Mouse (Mus musculus): ENCODE results near the gene Sf3b2.
A peak's percentile ranks its signal among the peaks of the same experiment; 100 is the strongest.
"Not testable (repeated sequence)": the region's sequence is repeated elsewhere in the genome, so short reads cannot be mapped to it uniquely, and the experiment has no call there.

The Sf3b2 gene

GRCm38 (mm10) chr19:5272801-5273733 lies 22.2 kb downstream of the Sf3b2 start, which contains the start of gene Pacs1:
Gene Pacs1 (minus strand): TSS chr19:5273119.
- DNase-seq (ENCODE audit: low spot score), result peak; percentile 90

DNA sequence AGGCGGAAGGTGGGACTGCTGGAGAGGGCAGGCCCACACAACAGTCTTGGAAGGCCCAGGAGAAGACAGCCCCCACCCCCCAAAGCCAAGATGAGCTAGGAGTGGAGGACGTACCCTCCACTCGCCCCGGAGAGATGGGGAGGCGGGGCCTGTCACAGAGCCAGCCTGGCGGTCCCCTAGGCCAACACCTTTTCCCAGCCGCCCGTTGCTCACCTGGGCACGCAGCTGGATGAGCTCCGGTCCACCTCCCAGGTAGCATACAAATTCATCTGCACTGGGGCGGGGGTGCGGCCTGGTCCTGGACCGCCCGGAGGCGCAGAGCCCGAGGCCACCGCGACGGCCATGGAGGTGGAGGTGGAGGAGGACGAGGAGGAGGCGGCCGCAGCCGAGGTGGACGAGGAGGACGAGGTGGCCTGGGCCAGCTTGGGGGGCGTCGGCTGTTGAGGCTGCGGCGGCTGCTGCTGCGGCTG lies 22.9 kb downstream of the Sf3b2 start:
- DNase-seq (ENCODE audit: low spot score), result peak; percentile 70

GRCm38 (mm10) chr19:5271430-5271829 lies 23.8 kb downstream of the Sf3b2 start:
- no peak for DNase-seq (ENCODE audit: low spot score)

DNA sequence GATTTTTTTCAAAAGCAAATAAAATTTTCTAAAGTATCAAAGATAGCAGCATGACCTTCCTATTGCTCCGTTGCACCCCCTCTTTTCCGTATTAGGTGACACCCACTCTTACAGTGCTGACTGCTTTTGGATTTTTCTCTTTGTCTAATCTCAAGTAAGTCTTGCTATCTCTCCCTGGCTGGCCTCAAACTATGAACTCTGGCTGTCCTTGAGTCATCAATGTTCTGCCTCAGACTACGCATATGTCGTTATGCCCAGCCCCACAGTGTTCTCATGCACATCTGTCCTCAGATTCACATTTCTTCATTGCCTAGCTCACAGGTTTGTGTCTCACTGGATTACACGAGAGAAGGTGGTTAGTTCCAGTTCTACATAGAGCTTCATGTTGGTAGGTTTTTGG lies 25.9 kb downstream of the Sf3b2 start:
- DNase-seq (ENCODE audit: low spot score), result no peak

DNA sequence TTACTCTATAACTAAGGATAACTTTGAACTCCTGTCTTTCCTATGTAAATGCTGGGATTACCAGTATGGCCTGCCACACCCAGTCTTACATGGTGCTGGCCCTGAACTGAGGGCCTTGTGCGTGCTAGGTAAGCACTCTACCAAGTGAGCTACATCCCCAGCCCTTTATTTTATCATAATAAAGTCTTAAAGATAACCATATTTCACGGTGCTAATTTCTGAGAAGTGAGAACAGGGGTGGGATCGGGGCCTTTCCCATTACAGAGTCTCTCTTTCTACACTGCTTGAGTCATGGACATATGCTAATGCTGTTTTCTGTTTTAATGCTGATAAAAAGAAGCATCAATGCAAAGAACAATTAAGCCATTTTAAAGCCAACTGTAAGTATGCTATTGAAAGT lies 26.4 kb downstream of the Sf3b2 start:
- no peak for DNase-seq (ENCODE audit: low spot score)

DNA sequence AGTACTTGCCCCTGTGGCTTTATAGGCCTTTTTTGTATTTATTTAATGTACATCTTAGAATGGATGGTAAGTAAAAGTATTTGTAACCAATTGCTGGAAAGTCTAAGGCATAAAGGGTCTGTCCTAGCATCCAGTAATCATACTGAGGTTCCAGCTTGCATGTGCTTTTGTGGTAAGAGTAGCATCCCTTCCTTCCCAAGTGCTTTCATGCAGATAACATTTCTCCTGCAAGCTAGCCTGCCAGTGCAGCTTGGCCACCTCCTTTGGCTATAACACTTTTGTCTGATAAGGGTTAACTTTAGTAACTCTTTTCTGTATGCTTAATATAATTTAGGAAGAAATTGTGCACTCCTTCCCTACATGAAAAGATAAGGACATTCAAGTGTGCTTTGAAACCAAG lies 27.2 kb downstream of the Sf3b2 start:
- DNase-seq (ENCODE audit: low spot score), result no peak

DNA sequence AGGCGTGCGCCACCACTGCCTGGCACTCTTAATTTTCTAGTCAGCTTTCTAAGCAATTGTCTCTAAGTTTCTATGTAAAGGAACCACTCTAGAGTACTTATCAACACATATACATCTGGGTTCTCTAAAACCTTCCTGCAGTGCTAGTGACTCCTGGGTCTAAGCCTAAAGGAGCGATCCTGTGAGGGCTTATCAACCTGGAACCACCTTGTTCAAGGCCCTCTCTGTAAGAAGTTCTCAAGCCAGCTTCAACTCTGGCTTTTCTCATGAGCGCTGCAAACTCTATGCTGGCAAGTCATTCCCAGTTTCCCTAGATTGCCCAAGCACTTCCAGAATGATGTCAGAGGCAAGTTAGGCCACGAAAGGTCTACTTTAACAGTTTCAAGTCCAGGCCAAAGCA lies 28.2 kb downstream of the Sf3b2 start:
- DNase-seq (ENCODE audit: low spot score), result no peak

- DNase-seq (ENCODE audit: low spot score), result no peak
Observed at GRCm38 (mm10) chr19:5257140-5257539, 38.1 kb downstream of the Sf3b2 start.

DNA sequence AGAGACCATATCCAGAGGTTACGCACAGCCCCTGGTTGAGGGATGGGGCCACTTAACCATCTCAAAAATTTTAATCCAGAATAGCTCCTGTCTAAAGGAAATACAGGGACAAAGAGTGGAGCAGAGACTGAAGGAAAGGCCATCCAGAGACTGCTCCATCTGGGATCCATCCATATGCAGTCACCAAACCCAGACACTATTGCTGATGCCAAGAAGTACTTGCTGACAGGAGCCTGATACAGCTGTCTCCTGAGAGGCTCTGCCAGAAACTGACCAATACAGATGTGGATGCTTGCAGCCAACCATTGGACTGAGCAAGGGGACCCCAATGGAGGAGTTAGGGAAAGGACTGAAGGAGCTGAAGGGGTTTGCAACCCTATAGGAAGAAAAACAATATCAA lies 58.3 kb downstream of the Sf3b2 start:
- not testable (repeated sequence) for DNase-seq (ENCODE audit: low spot score)

DNA sequence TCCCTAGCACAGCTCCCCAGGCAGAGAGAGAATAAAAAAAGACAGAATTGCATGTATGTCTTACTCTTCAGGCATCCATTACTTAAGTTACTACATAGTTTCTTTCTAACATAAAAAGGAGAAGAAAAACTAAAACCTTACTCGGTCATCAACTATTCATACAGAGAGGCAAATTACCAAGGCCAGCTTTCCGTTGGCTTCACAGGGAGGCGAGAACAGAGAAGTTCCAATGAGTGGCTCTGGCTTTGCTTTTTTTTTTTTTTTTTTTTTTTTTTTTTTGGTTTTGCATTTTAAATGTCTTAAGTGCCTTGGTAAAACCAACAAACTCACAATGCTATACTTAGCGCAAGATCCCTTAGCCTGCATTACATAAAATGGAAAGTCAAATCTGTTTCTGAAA lies 62.6 kb downstream of the Sf3b2 start:
- DNase-seq (ENCODE audit: low spot score), result no peak

- DNase-seq (ENCODE audit: low spot score), result no peak
Observed at GRCm38 (mm10) chr19:5230110-5230509, 65.1 kb downstream of the Sf3b2 start.

GRCm38 (mm10) chr19:5224624-5225023 lies 70.6 kb downstream of the Sf3b2 start:
- DNase-seq (ENCODE audit: low spot score), result no peak

GRCm38 (mm10) chr19:5224077-5224476 lies 71.2 kb downstream of the Sf3b2 start:
- no peak for DNase-seq (ENCODE audit: low spot score)

Measured in testis, postnatal 14 days (tissue).